Mouse (Mus musculus): ENCODE data around the gene Rdx.
A peak's percentile ranks its signal among the peaks of the same experiment; 100 is the strongest.
"Not testable (repeated sequence)": the region's sequence is repeated elsewhere in the genome, so short reads cannot be mapped to it uniquely, and the experiment has no call there.

Rdx gene

DNA sequence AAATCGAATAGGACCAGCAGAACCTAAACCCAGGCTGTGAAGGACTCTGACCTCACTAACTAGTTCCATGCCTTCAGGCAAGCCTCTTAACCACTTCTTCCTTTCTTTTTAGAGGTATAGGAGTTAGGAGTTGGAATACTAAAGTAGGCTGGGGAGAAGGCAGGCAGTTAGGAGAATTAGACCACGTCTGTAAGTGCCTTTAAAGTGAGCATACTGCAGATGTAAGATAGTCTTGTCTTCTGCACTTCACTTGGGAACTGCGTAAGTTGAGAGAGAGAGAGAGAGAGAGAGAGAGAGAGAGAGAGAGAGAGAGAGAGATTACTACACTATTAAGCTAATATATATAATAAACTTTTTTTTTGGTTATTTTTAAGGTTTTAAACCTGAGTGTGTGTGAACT, 8.3 kb downstream of the Rdx start:
- no peak for DNase-seq (ENCODE audit: low spot score)

DNA sequence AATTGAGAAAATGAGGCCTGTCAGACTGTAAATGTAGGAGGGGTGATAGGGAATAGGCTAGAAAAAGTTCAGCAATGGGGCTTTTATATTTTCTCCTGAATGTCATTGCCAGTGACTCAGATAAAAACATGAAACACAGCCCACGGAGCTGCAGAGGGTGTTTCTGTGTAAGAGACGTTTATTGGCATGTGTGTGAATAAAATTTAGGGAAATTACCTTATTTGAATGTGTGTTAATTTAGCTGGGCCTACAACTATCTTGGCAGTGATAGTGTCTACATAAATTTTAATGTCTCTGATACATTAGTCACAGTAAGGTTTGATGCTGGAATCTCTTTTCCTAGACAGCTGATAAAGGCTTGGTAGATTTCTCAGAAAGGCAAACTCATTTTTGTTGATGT, 12.8 kb downstream of the Rdx start:
- DNase-seq (ENCODE audit: low spot score): no peak

DNA sequence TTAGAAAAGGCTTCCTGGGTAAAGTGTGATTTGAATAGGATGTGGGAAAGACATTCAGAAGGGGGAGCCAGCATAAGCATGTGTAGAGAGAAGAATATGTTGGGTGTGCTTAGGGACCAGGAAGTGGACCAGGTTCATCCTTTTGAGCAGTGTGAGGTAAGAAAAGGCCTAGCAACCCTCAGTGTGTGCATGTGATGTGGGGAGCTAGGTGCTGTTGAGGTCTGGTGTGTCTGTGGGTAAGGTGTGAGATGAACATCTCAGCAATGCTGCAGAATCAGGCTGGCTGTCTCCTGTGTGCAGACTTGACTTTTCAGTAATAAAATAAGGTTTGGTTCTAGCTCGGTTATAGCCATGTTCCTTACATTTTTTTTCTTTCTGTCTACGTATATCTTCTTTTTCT, 23.1 kb downstream of the Rdx start:
- DNase-seq (ENCODE audit: low spot score): no peak

DNA sequence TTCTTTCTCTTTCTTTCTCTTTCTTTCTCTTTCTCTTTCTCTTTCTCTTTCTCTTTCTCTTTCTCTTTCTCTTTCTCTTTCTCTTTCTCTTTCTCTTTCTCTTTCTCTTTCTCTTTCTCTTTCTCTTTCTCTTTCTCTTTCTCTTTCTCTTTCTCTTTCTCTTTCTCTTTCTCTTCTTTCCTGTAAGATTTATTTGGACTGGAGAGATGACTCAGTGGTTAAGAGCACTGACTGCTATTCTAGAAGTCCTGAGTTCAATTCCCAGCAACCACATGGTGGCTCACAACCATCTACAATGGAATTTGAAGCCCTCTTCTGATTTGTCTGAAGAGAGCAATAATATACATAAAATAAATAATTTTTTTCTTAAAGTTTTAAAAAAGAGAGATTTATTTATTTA, 24.4 kb downstream of the Rdx start:
- not testable (repeated sequence) for DNase-seq (ENCODE audit: low spot score)

DNA sequence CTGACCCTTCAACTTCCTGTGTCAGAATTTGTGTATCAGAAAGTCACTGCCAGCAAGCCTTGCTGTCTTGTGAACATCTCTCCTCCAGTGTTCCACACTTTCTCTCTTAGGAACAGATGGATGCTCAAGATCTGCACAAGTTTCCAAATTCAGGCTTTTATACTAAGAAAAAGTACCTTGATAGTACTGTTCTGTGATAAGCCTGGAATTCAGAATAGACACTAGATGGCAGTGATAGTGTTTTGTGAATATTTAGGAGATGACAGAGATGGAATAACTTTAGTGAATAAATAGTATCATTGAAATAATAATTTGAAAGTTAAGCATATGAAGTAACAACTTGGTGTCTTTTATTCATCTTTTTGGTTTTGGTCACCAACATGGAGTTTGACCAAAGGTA, 25.2 kb downstream of the Rdx start:
- DNase-seq (ENCODE audit: low spot score): no peak

DNA sequence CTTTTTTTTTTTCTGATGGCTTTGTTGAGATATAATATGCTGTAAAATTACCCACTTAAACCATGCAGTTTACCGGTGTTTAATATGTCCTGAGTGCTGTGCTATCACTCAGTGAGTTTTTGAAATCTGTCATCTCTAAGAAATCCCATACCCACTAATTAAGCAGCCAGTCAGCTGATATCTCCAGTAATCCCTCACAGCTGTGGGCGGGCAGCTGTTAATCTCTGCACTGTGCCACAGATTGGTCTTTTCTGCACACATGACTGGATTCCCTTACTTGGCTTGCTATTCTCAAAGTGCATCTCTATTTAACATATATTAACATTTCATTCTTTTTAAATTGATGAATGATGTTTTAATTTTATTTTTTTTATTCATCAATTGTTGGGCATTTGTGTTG, 29.1 kb downstream of the Rdx start:
- no peak for DNase-seq (ENCODE audit: low spot score)

DNA sequence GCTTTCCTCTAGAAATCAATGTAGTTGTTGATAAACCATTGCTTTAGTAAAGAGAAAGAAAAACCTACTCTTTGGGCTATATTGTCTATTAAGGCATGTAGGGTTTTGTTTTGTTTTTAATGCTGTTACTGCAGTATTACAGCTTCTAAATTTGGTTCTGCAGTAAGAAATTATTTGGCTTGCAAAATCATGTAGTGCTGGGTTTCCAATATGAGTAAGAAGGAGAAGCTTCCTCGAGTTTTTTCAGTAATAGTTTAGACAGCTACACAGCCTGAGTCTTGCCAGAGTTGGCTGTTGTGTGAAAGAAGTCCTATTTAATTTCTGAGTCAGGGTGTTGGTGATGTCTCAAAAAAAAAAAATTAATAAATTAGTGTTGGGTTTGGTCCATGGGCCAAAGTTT, 30.7 kb downstream of the Rdx start:
- DNase-seq (ENCODE audit: low spot score): no peak

DNA sequence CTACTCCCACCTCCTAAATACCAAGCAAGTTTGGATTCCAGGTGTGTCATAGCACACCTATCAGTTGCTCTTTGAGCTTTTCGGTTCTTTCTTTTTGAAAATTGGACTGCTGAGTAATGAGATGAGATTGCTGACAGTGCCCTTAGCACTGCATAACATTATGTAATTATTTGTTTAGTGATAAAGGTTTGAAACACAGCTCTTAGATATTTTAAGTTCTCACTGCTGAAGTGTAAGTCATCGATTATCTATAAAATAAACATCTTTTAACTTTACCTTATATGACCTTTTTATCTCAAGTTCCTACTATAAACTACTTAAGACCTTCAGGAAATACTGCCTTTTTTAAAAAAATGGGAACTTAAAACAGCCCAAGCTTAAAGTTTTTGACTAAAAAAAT, 35.0 kb downstream of the Rdx start:
- no peak for DNase-seq (ENCODE audit: low spot score)

DNA sequence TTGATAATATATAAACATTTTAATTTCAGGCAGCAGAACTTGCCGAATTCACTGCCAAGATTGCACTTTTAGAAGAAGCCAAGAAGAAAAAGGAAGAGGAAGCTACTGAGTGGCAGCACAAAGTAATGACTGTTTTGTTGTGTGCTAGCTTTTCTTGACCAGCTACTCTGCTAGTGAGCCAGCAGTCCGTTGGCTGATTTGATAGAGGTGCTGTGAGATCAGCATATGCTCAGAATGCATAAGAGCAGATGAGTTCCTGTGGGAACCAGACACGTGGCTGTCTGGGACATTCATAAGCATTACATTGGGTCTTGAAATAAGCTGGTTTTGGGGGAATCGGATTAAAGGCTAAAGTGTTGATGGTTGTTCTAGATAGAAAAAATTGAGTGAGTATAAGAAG, 35.4 kb downstream of the Rdx start:
- DNase-seq (ENCODE audit: low spot score): no peak

DNA sequence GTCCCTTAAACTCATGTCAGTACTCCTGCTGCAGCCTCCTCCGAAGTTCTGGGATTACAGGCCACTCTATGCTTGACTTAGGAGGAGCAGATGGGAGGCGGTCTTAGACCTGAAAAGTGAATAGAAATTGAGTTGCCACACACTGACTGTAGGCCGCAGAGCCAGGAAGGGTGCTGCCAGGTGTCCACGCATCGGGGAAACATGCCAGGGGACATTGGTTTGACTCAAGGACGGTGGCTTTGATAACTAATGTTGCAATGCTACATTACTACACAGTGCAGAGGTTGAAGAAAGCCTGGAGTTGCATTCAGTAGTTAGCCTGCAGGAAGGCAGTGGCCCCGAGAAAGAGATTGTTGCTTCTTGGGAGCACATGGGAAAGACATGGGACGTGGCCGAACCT, 44.8 kb downstream of the Rdx start:
- DNase-seq (ENCODE audit: low spot score): no peak

DNA sequence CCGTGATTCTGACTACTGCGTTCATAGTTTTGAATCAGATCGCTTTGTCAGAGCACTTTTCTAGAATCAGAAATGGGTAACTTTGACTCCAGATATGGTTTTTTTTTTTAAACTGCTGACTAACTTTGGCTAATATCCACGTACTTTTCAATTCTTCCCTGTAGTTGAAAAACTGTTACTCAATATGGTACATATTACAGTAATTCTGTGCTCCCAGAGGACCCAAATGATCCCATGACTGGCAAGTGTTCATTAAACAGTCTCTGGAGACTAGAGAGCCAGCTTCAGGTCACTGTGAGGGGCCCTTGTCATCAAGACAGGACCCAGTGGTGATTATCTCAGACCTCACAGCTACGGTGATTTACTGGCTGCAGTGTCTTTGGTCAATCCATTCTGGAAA, 45.3 kb downstream of the Rdx start:
- no peak for DNase-seq (ENCODE audit: low spot score)

DNA sequence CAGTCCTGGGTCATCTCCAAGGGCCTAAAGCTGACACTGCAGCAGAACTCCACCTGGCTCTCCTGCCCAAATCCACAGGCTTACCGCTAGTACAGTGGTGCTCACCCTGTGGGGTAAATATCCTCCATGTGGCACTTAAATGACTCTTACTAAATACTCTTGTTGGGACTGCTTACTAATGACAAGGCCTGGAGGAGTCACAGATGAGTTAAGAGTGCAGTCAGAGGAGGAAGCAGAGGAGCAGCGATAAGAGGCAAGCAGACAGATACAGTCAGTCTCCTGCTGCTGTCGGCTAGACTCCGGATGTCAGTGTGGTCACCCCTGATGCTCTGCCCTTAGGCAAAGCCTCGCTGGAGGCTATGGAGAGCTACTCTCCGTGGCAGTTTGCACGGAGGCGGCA, 46.1 kb downstream of the Rdx start:
- DNase-seq (ENCODE audit: low spot score): no peak

DNA sequence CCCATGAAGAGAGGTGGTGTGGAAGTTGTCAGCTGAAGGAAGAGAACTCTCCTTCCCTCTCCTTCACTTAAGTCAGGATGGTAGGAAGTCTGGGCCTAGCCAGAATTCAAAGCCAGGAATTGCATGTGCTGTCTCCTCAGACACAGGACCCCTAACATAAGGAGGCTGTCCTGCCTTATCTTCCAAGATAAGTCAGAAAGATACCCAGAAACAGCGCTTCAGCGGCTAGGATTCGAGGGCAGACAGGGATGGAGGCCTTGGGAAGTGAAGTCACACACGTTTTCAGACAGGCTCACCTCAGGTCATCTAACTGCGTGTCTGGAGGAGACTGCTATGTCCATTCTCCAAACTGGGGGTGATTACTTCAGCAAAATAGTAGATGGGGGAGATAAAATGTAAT, 47.0 kb downstream of the Rdx start:
- DNase-seq (ENCODE audit: low spot score): no peak

DNA sequence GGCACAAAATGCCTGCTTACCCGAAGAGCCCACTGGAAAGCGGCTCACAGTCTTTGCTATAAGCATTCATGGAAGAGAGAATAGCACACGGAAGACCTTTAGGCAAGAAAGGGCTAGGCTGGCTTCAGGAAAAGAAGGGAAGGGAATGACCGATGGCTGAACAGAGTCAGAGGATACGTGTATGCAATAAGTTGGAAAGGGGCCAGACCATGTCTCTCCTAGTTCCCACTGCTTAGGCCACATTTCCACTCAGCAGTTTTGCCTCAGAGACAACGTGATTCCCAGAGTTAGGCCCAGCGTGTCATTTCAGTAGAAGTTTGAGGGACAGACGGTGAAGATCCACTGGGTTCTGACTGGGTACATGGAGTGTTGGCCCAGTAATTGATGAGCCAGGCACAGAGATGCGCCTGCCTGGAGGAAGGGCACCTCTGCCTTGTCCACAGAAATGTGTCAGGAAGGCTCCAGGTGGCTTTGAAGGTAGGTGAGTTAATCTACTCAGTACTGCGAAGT, 47.6 kb downstream of the Rdx start:
- no peak for DNase-seq (ENCODE audit: low spot score)

DNA sequence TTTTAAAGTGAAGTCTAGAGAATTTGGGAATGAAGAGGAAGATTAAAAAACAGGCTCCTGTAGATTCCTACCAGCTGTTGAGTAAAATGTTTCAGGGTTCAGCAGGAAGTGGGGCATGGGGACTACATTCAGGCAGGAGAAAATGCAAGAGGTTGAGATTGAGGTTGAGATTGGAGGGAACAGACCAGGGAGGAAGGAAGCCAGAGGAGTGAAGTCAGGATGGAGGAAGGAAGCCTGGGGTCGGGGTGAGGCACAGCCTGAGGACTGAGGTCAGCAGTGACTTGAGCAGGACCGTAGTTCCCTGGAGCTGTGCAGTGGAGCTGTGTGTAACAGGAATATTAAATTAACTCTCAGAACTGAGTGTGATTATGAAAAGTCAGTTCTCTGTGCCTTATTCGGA, 48.7 kb downstream of the Rdx start:
- no peak for DNase-seq (ENCODE audit: low spot score)

DNA sequence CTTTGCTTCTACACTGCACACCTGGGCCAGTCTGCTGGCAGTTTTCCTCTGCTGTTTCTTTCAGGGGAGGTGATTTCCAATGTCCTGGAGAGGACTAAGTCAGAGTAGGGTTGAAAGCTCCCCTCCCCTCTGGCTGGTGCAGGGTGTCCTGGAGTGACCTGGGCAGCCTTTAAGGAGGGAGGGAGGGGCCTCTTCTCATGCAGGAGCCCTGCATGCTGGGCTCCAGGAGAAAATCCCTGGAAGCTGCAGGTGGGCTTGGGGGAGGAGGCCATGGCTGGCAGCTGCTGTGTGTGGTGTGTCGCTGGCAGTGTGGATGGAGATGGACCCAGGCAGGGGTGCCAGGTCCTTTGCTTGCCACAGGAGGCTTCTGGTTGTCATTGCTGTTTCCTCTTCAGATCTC, 50.4 kb downstream of the Rdx start:
- no peak for DNase-seq (ENCODE audit: low spot score)

DNA sequence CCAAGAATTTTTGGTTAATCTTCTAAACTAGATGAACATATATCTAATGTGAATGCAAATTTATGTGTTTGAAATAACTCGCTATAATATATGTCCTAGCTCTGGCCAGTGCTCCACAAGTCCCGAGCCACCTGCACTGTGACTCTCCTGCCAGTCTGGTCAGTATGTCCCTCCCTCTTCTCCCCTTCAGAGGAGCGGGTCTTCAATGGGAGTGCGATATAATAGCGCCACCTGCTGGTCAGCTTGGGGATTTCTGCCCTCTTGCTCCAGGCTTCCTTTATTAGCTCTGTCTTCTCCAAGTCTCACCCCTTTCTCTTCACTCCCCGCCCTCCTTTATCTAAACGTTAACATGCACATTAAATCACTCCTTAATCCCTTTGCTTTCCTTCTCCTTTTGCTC, 51.6 kb downstream of the Rdx start:
- peak; percentile 68 for DNase-seq (ENCODE audit: low spot score)

DNA sequence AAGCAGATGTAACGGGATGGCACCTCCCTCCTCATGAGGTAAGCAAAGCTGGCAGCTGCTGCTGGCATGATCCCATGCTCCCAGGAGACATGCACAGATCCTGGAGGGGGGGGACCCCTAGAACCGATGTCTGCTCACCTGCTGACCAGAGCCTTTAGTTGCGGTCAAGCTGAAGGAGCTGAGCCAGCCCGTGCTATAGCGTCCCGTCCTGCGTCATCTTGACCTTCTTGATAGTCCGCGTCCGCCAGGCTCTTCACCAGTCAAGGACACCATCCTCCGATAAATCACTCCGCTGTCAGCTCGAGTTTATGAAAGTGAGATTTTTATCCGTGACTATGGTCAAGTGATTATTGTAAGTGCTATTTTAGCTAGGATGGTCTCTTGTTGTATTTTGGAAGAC, 53.5 kb downstream of the Rdx start:
- DNase-seq (ENCODE audit: low spot score): no peak

DNA sequence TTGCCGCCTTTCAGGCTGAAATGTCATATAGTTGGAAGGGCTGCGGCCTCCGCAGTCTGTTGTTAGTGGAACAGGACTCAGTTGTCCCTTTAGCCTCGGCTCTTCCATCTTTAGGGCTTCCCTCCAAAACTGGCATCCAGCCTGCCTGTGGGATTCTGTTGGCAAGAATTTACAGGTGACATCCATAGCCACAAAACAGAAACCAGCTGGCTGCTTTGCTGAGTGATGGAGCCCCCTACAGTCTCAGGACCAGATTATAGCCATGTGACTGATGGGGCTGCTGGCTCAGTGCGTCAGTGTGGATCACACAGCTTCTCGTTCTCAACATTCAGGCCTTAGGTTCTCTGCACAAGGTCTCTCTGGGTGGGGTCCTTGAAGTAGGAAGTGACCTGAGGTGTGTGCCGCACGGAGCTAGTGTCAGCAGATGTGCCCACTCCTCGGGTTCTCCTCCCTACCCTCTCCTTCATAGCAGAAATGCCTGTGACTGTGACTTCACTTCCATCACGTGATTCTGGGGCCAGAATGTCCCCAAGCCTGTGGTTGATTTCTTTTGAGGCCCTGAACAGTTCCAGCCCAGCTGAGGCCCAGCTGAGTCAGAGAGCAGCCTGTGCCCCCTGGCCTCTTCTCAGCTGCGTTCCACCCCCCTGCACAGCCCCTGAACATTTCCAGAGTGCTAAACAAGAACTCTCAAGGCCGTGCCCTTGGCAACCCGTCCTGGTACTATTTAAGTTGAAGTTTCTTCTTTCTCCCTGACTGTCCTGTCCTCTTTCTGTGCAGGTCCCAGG, 55.3 kb downstream of the Rdx start:
- peak; percentile 76 for DNase-seq (ENCODE audit: low spot score)

DNA sequence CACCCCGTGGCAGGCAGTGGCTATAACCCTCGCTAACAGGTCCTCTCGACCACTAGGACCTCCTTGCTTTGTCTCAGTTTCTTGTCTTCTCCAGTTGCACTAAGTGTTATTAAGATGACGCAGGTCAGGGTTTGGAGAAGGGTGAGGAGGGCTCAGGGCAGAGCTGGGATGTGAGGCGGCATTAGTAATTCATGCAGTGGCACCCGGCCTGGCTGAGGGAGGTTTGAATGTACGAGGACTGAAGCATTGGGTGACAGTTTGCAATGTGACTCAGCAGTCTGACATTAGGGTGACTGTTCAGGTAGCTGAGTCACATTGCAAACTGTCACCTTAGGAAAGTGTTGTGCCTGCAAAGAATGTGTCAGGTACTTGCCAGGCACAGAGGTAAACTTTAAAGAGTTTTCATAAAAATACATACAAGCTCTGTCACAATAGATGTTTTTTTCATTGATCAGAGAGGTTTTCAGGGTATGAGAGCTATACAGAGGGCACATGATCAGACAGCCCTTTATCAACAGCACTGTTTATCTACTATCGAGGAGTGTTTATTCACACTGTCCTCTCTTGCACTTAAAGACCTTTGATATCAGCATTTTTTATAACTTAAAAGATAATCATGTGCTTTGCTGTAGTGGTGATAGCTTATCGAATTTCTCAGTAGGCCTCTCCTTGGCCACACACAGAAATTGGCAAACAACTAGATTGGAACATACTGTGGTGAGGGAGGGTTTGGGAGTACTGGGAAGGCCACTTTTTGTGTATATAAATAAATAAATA, 56.7 kb downstream of the Rdx start:
- DNase-seq (ENCODE audit: low spot score): no peak

DNA sequence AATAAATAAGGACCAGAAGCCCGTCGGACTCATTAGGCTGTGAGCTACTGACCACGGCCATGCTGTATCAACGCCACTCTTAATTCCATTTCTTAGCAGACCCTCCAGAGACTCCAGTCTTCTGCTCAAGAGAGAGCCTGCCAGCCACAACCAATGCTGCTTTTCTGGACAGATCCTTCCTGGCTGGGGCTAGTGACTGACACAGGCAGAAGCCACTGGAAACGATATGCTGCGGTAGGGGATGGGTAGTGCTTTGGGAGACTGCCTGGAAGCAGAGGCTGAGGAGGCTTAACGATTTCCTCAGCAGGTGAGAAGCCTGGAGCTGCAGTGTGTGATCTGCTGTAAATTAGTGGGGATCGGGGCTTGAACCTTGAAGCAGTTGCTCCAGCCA, 57.2 kb downstream of the Rdx start:
- DNase-seq (ENCODE audit: low spot score): no peak

DNA sequence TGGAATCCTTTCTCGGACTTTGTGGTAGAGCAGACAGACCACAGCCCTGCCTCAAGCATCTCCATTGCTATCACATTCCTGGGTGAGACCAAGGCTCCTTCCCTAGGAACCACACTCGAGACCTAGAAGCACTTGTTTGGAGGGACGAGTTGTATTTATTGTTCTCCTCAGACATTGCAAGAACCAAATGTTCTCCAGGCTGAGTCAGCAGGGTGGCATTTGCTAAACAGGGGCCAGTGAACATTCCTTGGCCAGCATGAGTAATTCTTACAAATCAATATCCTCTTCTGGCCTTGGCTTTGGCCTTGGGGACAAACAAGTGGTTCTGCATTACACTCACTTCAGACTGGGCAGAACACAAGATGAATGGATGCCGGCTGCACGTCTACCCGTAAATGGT, 58.5 kb downstream of the Rdx start:
- DNase-seq (ENCODE audit: low spot score): peak; percentile 73

DNA sequence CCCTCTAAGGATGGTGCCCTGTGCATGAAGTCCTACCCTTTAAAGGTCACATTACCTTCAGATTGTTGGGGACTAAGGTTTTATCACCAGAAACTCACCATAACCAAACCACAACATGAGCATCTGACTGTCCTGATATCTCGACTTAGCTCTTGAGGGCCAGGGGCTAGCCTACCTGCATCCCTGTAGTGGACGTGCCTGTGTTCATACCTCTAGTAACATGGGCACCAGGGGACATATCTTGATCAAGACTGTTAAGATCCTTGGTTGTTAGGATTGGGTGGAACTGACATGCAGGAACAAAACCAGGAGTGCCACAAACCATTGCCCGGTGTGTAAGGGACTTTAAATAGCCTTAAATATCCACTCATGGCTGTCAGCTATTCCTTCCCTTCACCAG, 60.2 kb downstream of the Rdx start:
- no peak for DNase-seq (ENCODE audit: low spot score)

DNA sequence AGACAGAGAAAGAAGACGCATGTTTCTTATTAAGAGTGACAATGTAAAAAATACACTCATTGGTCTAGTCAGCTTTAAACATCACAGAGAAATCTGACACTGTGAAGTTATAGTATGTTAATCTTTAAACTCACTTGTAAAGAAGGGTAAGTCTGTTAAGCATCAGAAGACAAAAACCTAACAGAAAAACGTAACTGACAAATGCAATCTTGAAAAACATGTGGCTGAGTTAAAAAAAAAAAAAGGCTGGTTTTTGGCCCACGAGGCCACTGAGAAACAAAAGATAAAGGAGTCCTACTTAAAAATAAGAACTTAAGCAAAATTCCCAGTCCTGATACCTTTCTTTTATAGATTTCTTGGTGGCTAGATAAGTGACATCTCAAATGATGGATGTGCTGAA, 63.8 kb downstream of the Rdx start:
- no peak for DNase-seq (ENCODE audit: low spot score)
